ENCODE assay signal across 11 mouse cellular contexts in the genomic region with DNA sequence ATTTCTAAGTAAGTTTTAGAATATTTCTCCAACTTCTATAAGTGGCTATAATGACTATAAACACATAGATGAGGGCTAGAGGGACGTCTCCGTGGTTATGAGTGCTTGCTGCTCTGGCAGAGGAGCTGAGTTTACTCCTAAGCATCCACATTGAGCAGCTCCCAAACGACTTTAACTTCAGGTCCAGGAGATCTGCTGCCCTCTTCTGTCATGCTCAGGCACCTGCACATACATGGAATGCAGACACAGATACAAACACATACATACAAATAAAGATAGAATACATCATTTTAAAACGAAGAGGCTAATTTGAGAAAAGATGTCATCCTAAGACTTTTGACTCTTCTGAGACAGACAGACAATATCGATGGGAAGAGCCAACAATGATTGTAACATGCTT. TPM values are rescaled to one million over a fixed set of nuclear protein-coding genes. Genes with fewer than 3 reads are reported as not detected.
A peak's percentile ranks its signal among the peaks of the same experiment; 100 is the strongest.
DNase-seq lines count a peak whose midpoint lies in the region; TF ChIP-seq lines count a peak whose summit lies in the region.
"Had no signal": no experiment of that assay in that cellular context is flagged by ENCODE, and none has a peak within 500 bp of the region (broad histone marks: within the 10 kb centered on the region; RNA-seq: fewer than 3 reads in every experiment).

No protein-coding gene starts in this region.

- no peaks in the 10 kb centered on the region for H3K27me3 ChIP-seq in C2C12 (ENCODE audit: control insufficient read depth, insufficient read depth, insufficient read length)
- no peaks in the 10 kb centered on the region for H3K27me3 ChIP-seq in embryonic facial prominence, embryonic 10.5 days (replicated peaks; ENCODE audit: low read depth, poor library complexity, severe bottlenecking)
- H3K27me3 ChIP-seq: embryonic facial prominence, embryonic 13.5 days; lung, embryonic 15.5 days had no signal

- WGBS in embryonic facial prominence, embryonic 10.5 days, result 12% methylated on average over 5 of the region's 5 CpGs

- H3K27ac ChIP-seq in layer of hippocampus, adult 2 months, result no peak overlapping the region
- no peak overlapping the region for H3K27ac ChIP-seq in embryonic facial prominence, embryonic 10.5 days (replicated peaks)
- H3K27ac ChIP-seq: embryonic facial prominence, embryonic 13.5 days; lung, embryonic 15.5 days had no signal

- DNase-seq in adrenal gland, postnatal 10 days, result peak; percentile 9
- DNase-seq in adrenal gland, adult 2 months, result no peak
- DNase-seq in layer of hippocampus, adult 2 months (ENCODE audit: low spot score in 2 of 2), result no peak
- no peak for DNase-seq in layer of hippocampus, postnatal 25 days (ENCODE audit: extremely low spot score in 1 of 2, low spot score in 1 of 2)
- DNase-seq in embryonic facial prominence, embryonic 10.5 days (ENCODE audit: low spot score), result peak; percentile 18
- DNase-seq in c-Kit-positive CD71-positive TER-119-positive erythroid progenitor cells, embryonic 14.5 days (ENCODE audit: low spot score), result no peak
- DNase-seq in ovary, postnatal 10 days (ENCODE audit: low spot score), result no peak

- no peak overlapping the region for H3ac ChIP-seq in C2C12 (ENCODE audit: control insufficient read depth, insufficient read length, low read depth)

- peak; percentile 78 for TF ChIP-seq CTCF in layer of hippocampus, adult 2 months (conservative IDR thresholded peaks at IDR 0.05)
- peak; percentile 34 for TF ChIP-seq CTCF in C2C12 (IDR thresholded peaks at IDR 0.05; ENCODE audit: control insufficient read depth, insufficient read depth, insufficient read length)

- no peaks in the 10 kb centered on the region for H3K36me3 ChIP-seq in C2C12 (ENCODE audit: control insufficient read depth, insufficient read depth)
- no peaks in the 10 kb centered on the region for H3K36me3 ChIP-seq in embryonic facial prominence, embryonic 10.5 days (replicated peaks)
- H3K36me3 ChIP-seq: embryonic facial prominence, embryonic 13.5 days; lung, embryonic 15.5 days had no signal

- peaks cover 13% of the 10 kb centered on the region for H3K79me3 ChIP-seq in C2C12 (ENCODE audit: low read depth)

- H3K4me1 ChIP-seq in embryonic facial prominence, embryonic 10.5 days, result peaks cover 9% of the 10 kb centered on the region

- H3K4me3 ChIP-seq in layer of hippocampus, adult 2 months, result no peak overlapping the region
- H3K4me3 ChIP-seq in C2C12 (ENCODE audit: insufficient read depth, poor library complexity, severe bottlenecking), result no peak overlapping the region
- H3K4me3 ChIP-seq in embryonic facial prominence, embryonic 10.5 days, result no peak overlapping the region
- H3K4me3 ChIP-seq: embryonic facial prominence, embryonic 13.5 days; lung, embryonic 15.5 days had no signal

- H3K79me2 ChIP-seq in C2C12 (ENCODE audit: control insufficient read depth, insufficient read depth), result peaks cover 14% of the 10 kb centered on the region

- H3K9me3 ChIP-seq in embryonic facial prominence, embryonic 10.5 days, result no peaks in the 10 kb centered on the region
- H3K9me3 ChIP-seq: embryonic facial prominence, embryonic 13.5 days; lung, embryonic 15.5 days had no signal

TF ChIP-seq in C2C12, 6 proteins besides CTCF, POLR2A, EP300 and RAD21:
- TF ChIP-seq MYOG (IDR thresholded peaks at IDR 0.05; ENCODE audit: control insufficient read depth, extremely low read depth, insufficient read length), result no peak
- TF ChIP-seq FOSL1 (IDR thresholded peaks at IDR 0.05; ENCODE audit: insufficient read depth, low read length, poor library complexity, severe bottlenecking), result no peak
- no peak for TF ChIP-seq CEBPB (IDR thresholded peaks at IDR 0.05; ENCODE audit: low read depth)
- no peak for TF ChIP-seq MAX (IDR thresholded peaks at IDR 0.05)
- TF ChIP-seq USF1 (IDR thresholded peaks at IDR 0.05; ENCODE audit: low read depth), result no peak
- no peak for TF ChIP-seq MYOD1 (IDR thresholded peaks at IDR 0.05; ENCODE audit: control insufficient read depth, insufficient read length, low read depth)

RNA-seq across cellular contexts. Expression of gene Opa1, which starts 3.5 kb away (rescaled TPM):
- 100 to 1,000 TPM in 1 of 2 experiments, 10 to 100 TPM in 1; 99.7 to 113 TPM for total RNA-seq in adrenal gland, postnatal 10 days (2021)
- total RNA-seq in adrenal gland, adult 2 months (2021), result 10 to 100 TPM; 84.8 to 85.6 TPM
- polyA plus RNA-seq in adrenal gland, adult 2 months (2012; rRNA removed), result 8.7 and 13.0 TPM in 2 replicates
- total RNA-seq in layer of hippocampus, adult 2 months (2021), result 100 to 1,000 TPM; 104 to 108 TPM
- total RNA-seq in layer of hippocampus, postnatal 25 days (2021), result 100 to 1,000 TPM; 102 to 107 TPM
- 13.8 TPM for polyA plus RNA-seq in C2C12 (2012; fragmentation: generic; extraction: Trizol)
- polyA plus RNA-seq in embryonic facial prominence, embryonic 10.5 days (2016; fragmentation: Nextera tagmentation; extraction: Ambion mirVana), result 43.1 and 44.0 TPM in 2 replicates

RNA-seq across cellular contexts. Expression of gene Atp13a4, which starts 31.0 kb away (rescaled TPM):
- under 1 TPM in 1 of 2 experiments, not detected in 1; 0.42 TPM for total RNA-seq in adrenal gland, postnatal 10 days (2021)
- not detected for total RNA-seq in adrenal gland, adult 2 months (2021)
- polyA plus RNA-seq in adrenal gland, adult 2 months (2012; rRNA removed), result not detected in 2 replicates
- total RNA-seq in layer of hippocampus, adult 2 months (2021), result 10 to 100 TPM; 15.2 to 17.3 TPM
- 10 to 100 TPM; 15.2 to 18.4 TPM for total RNA-seq in layer of hippocampus, postnatal 25 days (2021)
- 0.01 TPM for polyA plus RNA-seq in C2C12 (2012; fragmentation: generic; extraction: Trizol)
- polyA plus RNA-seq in embryonic facial prominence, embryonic 10.5 days (2016; fragmentation: Nextera tagmentation; extraction: Ambion mirVana), result not detected in 2 replicates
- total RNA-seq: heart, postnatal 10 days had no signal

Comparison
In these comparisons a context has a peak if more than half of its experiments do, and no peak if none do; other contexts are left out.
1. DNase-seq: peak in adrenal gland, postnatal 10 days (single experiment) and embryonic facial prominence, embryonic 10.5 days (single experiment); none in adrenal gland, adult 2 months (single experiment), layer of hippocampus, adult 2 months (0 of 2), layer of hippocampus, postnatal 25 days (0 of 2), c-Kit-positive CD71-positive TER-119-positive erythroid progenitor cells, embryonic 14.5 days (single experiment) and ovary, postnatal 10 days (single experiment).
2. RNA of gene Atp13a4, which starts 31.0 kb away (total RNA-seq): 15.2 to 18.4 TPM in layer of hippocampus, postnatal 25 days and 15.2 to 17.3 TPM in layer of hippocampus, adult 2 months; 0.42 TPM in adrenal gland, postnatal 10 days and not detected in adrenal gland, adult 2 months; every median in the first group is over 10 times any median in the second.